Mouse (Mus musculus) intestine, embryonic 15.5 days (tissue): ENCODE results near the gene Olfr464. TPM values are rescaled to one million over a fixed set of nuclear protein-coding genes. Genes with fewer than 3 reads are reported as not detected.

Source experiments
- polyA plus RNA-seq: library from polyadenylated mRNA; unstranded; fragments of >200 nt; fragmentation: Nextera tagmentation; extraction: Ambion mirVana; gene quantifications from 2 replicates; pipeline ENCODE4 v1.2.1, GENCODE M21; 2015

Gene Olfr464
- polyA plus RNA-seq, 1 experiment from 2014 or later, result not detected

Other genes with a start within 250 kb of the Olfr464 start
- 117 and 121 TPM in 2 replicates for gene Supt4a, start 183.4 kb downstream of the Olfr464 start, polyA plus RNA-seq
- gene Tspoap1, start 160.4 kb downstream of the Olfr464 start, polyA plus RNA-seq, result 0.96 and 1.5 TPM in 2 replicates
- gene Mpo, start 127.4 kb downstream of the Olfr464 start, polyA plus RNA-seq, result 2.9 and 5.9 TPM in 2 replicates
- gene Lpo, start 92.7 kb downstream of the Olfr464 start, polyA plus RNA-seq, result 0.05 TPM in 1 of 2 replicates, not detected in the other
- gene Mks1, start 67.8 kb downstream of the Olfr464 start, polyA plus RNA-seq, result 10.2 and 10.5 TPM in 2 replicates
- 0.14 and 0.16 TPM in 2 replicates for gene Epx, start 45.4 kb downstream of the Olfr464 start, polyA plus RNA-seq
- not detected in 2 replicates for gene Olfr462, start 28.7 kb downstream of the Olfr464 start, polyA plus RNA-seq
- gene Olfr463, start 23.6 kb downstream of the Olfr464 start, polyA plus RNA-seq, result not detected in 2 replicates
- gene Dynll2, start 66.6 kb upstream of the Olfr464 start, polyA plus RNA-seq, result 27.7 and 27.8 TPM in 2 replicates
- 237 and 244 TPM in 2 replicates for gene Srsf1, start 126.4 kb upstream of the Olfr464 start, polyA plus RNA-seq
- 30.4 and 32.4 TPM in 2 replicates for gene Vezf1, start 147.3 kb upstream of the Olfr464 start, polyA plus RNA-seq
- gene Cuedc1, start 177.1 kb upstream of the Olfr464 start, polyA plus RNA-seq, result 14.2 and 17.6 TPM in 2 replicates